Mouse (Mus musculus) colon, adult 2 months (tissue): ENCODE measurements around the gene Gm12887. TPM values are rescaled to one million over a fixed set of nuclear protein-coding genes. Genes with fewer than 3 reads are reported as not detected.

Experiments used
- polyA plus RNA-seq: library from polyadenylated mRNA; depleted of rRNA; stranded (reverse); fragments of >200 nt; gene quantifications from 2 replicates; pipeline ENCODE4 v1.2.3, GENCODE M21; 2012; rRNA removed

Gene Gm12887
- not detected in 2 replicates for polyA plus RNA-seq

DNA sequence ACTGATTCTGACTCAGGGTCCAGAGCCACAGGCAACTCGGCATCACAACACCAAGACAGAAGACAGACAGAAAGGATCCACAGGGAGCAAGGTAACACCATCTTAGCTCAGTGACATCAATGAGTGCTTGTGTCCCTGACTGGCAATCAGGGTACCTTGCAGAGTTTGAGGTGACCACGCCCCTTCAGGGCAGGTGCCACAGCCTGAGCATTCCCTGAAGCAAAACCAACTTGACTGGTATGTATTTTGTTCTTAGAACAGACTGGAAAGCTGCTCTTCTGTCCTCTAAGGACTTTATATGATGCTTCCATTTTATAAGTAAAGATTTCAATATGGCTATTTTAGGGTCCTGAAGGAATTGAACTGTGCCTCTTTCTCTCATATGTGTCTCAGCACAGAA, at the start of gene Gm12887:
TSS of gene Gm12887 (minus strand) at position 101 of the 400 bp plus-strand sequence.

Other genes with a start within 250 kb of the Gm12887 start
- not detected in 2 replicates for gene Gm12886, start 199.0 kb downstream of the Gm12887 start, polyA plus RNA-seq